Mouse (Mus musculus): ENCODE results near the gene Gm42674. TPM values are rescaled to one million over a fixed set of nuclear protein-coding genes. Genes with fewer than 3 reads are reported as not detected.

Gene Gm42674
- polyA plus RNA-seq (2015; fragmentation: Nextera tagmentation; extraction: Ambion mirVana), result 0.65 TPM in 1 of 2 replicates, not detected in the other

DNA sequence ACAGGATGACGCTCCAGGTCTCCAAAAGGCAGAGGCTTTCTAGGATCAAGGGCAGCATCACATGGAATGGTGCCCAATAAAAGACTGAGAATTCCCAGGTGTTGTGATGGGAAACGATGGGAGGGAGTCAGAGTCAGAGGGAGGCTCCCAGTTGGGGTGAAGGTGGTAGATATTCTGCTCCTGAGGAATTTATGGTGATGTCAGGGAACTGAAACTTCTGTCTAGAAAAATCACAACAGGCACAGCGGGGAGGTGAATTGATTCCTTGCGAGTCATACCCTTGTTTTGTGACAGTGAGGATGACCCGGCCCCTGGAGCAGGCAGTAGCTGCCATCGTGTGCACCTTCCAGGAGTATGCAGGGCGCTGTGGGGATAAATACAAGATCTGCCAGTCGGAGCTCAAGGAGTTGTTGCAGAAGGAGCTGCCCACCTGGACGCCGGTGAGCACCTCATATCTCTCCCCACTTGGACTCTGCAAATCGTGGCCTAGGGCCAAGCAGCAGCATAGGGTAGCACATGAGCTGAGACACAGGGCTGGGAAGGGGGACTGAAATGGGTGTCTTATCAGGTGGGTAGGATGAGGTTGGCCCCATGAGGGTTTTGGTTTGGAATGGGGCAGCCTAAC lies at the start of gene Gm42674:
Gene Gm42674, plus strand, starts transcription at position 419 of the 625 bp plus-strand sequence.
- H3K4me2 ChIP-seq (ENCODE audit: low read length), result no peak within 1 kb of the TSS
- H3K36me3 ChIP-seq (ENCODE audit: control insufficient read depth, insufficient read depth, low read length), result no peaks in the 10 kb centered on the region
- H3K4me3 ChIP-seq (ENCODE audit: low read depth, low read length), result no peak within 1 kb of the TSS
- no peak within 1 kb of the TSS for H3K27ac ChIP-seq (ENCODE audit: low read length)
- 82% methylated on average over 11 of the region's 11 CpGs for WGBS
- no peak for ATAC-seq
- no peaks in the 10 kb centered on the region for H3K27me3 ChIP-seq (ENCODE audit: control insufficient read depth, insufficient read depth, low read depth, low read length)
- no peaks in the 10 kb centered on the region; the same call in 1 of the 2 replicates for H3K4me1 ChIP-seq (ENCODE audit: control insufficient read depth, insufficient read depth, low read length)
- H3K9ac ChIP-seq (ENCODE audit: low read depth, low read length), result no peak within 1 kb of the TSS
- H3K9me3 ChIP-seq (replicated peaks; ENCODE audit: control insufficient read depth, low read length, poor library complexity, severe bottlenecking), result no peaks in the 10 kb centered on the region

DNA sequence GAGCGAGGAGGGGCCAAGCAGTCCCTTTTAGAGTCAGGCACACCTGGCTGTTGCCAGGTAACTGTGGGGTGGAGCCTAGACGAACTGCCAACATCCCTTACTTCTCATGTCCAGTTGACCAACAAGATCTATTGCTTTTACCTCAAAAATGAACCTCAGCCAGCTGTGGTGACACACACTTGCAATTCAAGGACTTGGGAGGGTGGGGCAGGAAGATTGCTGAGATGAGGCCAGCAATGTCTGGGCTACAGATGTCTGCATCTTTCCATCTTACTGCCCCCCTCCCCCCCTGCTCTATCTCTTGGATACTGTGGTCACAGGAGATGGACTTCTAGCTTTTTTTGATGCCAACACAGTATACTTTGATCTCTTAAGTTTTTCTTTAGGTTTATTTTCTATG lies 49.5 kb upstream of the Gm42674 start:
- no peak overlapping the region for H3K27ac ChIP-seq (ENCODE audit: low read length)
- H3K9ac ChIP-seq (ENCODE audit: low read depth, low read length), result no peak overlapping the region
- no peaks in the 10 kb centered on the region for H3K27me3 ChIP-seq (ENCODE audit: control insufficient read depth, insufficient read depth, low read depth, low read length)
- H3K4me1 ChIP-seq (ENCODE audit: control insufficient read depth, insufficient read depth, low read length), result no peaks in the 10 kb centered on the region
- 79% methylated on average over 2 of the region's 2 CpGs for WGBS
- no peaks in the 10 kb centered on the region for H3K36me3 ChIP-seq (ENCODE audit: control insufficient read depth, insufficient read depth, low read length)
- H3K4me2 ChIP-seq (ENCODE audit: low read length), result no peak overlapping the region
- no peaks in the 10 kb centered on the region for H3K9me3 ChIP-seq (replicated peaks; ENCODE audit: control insufficient read depth, low read length, poor library complexity, severe bottlenecking)
- no peak for ATAC-seq
- no peak overlapping the region for H3K4me3 ChIP-seq (ENCODE audit: low read depth, low read length)

DNA sequence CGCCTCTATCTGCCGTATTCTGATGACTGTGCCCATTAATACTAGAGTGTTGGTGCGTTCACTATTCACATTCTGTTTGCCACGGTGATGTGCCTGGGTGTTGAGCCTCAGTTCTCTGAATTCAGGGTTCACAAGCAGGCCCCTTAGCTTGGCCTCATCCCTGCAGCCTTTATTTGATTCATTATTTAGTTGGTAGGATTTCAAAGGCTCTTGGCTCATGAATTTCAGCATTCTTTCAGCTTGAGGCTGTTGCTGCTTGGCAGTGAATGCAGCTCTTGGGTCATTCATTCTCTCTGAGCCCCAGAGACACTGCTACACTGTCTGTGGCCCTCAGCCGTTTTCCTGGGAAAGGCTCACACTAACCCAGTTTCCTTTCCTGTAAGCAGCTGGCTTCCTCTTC lies 45.8 kb upstream of the Gm42674 start:
- no peaks in the 10 kb centered on the region for H3K27me3 ChIP-seq (ENCODE audit: control insufficient read depth, insufficient read depth, low read depth, low read length)
- H3K4me3 ChIP-seq (ENCODE audit: low read depth, low read length), result no peak overlapping the region
- no peaks in the 10 kb centered on the region for H3K9me3 ChIP-seq (replicated peaks; ENCODE audit: control insufficient read depth, low read length, poor library complexity, severe bottlenecking)
- 24% methylated on average over 5 of the region's 5 CpGs for WGBS
- no peak overlapping the region for H3K9ac ChIP-seq (ENCODE audit: low read depth, low read length)
- ATAC-seq, result peak; percentile 89
- H3K4me2 ChIP-seq (ENCODE audit: low read length), result no peak overlapping the region
- no peaks in the 10 kb centered on the region for H3K4me1 ChIP-seq (ENCODE audit: control insufficient read depth, insufficient read depth, low read length)
- H3K36me3 ChIP-seq (ENCODE audit: control insufficient read depth, insufficient read depth, low read length), result no peaks in the 10 kb centered on the region
- peak overlapping the region; percentile 56 for H3K27ac ChIP-seq (ENCODE audit: low read length)

DNA sequence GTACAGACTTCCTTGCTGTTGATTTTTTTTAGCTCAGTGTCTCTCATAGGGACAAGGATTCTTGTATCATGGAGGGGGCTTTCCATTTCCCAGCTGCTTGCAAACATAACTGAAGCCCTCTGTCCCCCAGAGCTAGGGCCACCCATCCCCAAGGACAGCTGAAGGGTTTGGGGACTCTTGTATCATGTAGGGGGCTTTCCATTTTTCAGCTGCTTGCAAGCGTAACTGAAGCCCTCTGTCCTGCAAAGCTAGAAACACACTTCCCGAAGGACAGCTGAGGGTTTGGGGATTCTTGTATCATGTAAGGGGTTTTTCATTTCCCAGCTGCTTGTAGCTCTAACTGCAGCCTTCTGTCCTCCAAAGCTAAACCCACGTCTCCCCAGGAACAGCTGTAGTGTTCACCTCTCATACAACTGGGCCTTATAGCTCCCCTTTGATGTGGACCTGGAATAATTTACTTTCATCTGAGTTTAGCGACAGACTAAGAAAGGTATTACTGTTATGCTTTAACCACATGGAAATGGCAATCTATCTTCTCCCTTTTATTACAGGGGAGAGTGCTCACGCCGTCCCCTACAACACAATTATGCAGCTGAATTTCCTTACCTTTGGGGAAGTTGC lies 41.6 kb upstream of the Gm42674 start, which contains the start of gene S100a3:
Gene S100a3, plus strand, starts transcription at position 571 of the 621 bp plus-strand sequence.
- Histone ChIP-seq H3K27me3 (ENCODE audit: control insufficient read depth, insufficient read depth, low read depth, low read length) (no peaks in the 10 kb centered on the region), H3K4me3 (ENCODE audit: low read depth, low read length) (no peak within 1 kb of the TSS), H3K27ac (ENCODE audit: low read length) (no peak within 1 kb of the TSS), H3K4me1 (ENCODE audit: control insufficient read depth, insufficient read depth, low read length) (no peaks in the 10 kb centered on the region), H3K36me3 (ENCODE audit: control insufficient read depth, insufficient read depth, low read length) (no peaks in the 10 kb centered on the region), H3K9me3 (replicated peaks; ENCODE audit: control insufficient read depth, low read length, poor library complexity, severe bottlenecking) (no peaks in the 10 kb centered on the region), H3K4me2 (ENCODE audit: low read length) (no peak within 1 kb of the TSS), H3K9ac (ENCODE audit: low read depth, low read length) (no peak within 1 kb of the TSS)
- no peak for ATAC-seq
- WGBS, result 86% methylated on average over 6 of the region's 6 CpGs

DNA sequence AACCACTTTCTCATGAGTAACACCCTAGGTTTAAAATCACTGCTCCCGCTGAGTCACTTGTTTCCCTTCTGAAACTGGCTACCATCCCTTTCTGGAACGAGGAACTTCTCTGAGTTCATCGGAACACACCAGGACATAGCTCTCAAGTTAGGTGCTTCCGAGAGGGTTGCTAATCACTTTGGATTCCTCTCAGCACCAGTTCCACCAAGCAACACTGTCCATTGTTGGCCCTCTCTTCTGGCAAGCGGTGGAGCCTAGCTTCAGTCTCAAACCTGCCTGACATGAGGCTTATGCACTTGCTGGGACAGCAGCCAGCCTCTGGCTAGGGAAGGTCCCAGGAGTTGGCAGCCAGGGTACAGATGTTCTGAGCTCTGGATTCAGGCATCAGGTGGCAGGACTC lies 27.0 kb upstream of the Gm42674 start:
- no peak for ATAC-seq
- no peak overlapping the region for H3K4me3 ChIP-seq (ENCODE audit: low read depth, low read length)

DNA sequence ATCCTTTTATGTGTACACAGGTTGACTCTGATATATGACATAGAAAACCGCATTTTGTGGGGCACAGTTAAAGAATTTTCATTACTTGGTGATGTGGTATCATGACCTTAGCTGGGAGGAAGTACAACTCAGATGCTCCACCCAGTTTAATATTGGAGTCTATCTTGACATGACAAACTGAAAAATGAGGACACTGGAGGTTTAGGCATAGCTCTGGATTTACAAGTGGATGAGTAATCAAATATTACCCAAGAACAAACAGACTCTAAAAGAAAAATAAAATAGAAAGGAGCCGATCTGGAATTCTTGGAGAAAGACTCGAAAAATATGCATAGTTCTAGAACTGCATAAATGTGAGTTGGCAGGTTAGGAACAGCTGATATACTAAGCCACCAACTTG lies 26.4 kb upstream of the Gm42674 start:
- Histone ChIP-seq H3K27ac (ENCODE audit: low read length) (no peak overlapping the region), H3K36me3 (ENCODE audit: control insufficient read depth, insufficient read depth, low read length) (no peaks in the 10 kb centered on the region), H3K4me1 (ENCODE audit: control insufficient read depth, insufficient read depth, low read length) (no peaks in the 10 kb centered on the region), H3K27me3 (ENCODE audit: control insufficient read depth, insufficient read depth, low read depth, low read length) (no peaks in the 10 kb centered on the region), H3K9ac (ENCODE audit: low read depth, low read length) (no peak overlapping the region), H3K4me2 (ENCODE audit: low read length) (no peak overlapping the region), H3K4me3 (ENCODE audit: low read depth, low read length) (no peak overlapping the region), H3K9me3 (replicated peaks; ENCODE audit: control insufficient read depth, low read length, poor library complexity, severe bottlenecking) (no peaks in the 10 kb centered on the region)
- ATAC-seq, result no peak
- 90% methylated on average over 3 of the region's 3 CpGs for WGBS

More for the DNA sequence above, 27.0 kb upstream of the Gm42674 start:
- no peaks in the 10 kb centered on the region for H3K9me3 ChIP-seq (replicated peaks; ENCODE audit: control insufficient read depth, low read length, poor library complexity, severe bottlenecking)
- H3K36me3 ChIP-seq (ENCODE audit: control insufficient read depth, insufficient read depth, low read length), result no peaks in the 10 kb centered on the region
- no peak overlapping the region for H3K27ac ChIP-seq (ENCODE audit: low read length)
- H3K4me2 ChIP-seq (ENCODE audit: low read length), result no peak overlapping the region
- H3K27me3 ChIP-seq (ENCODE audit: control insufficient read depth, insufficient read depth, low read depth, low read length), result no peaks in the 10 kb centered on the region
- no peaks in the 10 kb centered on the region for H3K4me1 ChIP-seq (ENCODE audit: control insufficient read depth, insufficient read depth, low read length)
- 89% methylated on average over 5 of the region's 5 CpGs for WGBS
- H3K9ac ChIP-seq (ENCODE audit: low read depth, low read length), result no peak overlapping the region

DNA sequence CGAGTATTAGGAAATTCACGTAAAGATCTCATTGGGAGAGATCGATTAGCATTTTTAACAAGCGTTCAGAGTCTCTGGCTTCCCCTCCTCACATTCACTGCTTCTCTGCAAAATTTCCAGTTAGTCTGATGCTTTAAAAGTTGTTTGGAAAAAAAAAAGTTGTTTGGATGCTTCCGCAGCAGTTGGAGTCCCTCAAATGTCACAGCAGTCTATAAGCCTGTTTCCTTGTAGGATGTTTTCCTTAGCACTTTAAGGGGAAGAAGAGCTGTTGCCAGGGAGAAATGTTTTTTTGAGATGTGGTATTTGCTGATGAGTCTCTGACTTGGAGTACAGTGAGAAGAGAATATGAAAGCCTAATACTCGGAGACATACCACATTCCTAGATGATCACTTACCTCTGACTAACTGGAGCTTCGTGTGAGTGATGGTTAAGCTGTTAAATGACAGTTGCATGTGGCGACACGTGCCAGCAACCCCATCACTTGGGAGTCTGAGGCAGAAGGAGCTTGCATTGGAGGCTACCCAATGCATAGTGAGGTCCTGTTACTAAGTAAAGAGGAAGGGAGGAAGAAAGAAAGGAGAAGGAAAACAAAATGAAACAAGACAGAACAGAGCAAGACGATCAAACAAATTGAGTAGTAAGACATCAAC lies 25.2 kb upstream of the Gm42674 start:
- Histone ChIP-seq H3K9me3 (replicated peaks; ENCODE audit: control insufficient read depth, low read length, poor library complexity, severe bottlenecking) (no peaks in the 10 kb centered on the region), H3K36me3 (ENCODE audit: control insufficient read depth, insufficient read depth, low read length) (no peaks in the 10 kb centered on the region), H3K4me3 (ENCODE audit: low read depth, low read length) (no peak overlapping the region), H3K4me2 (ENCODE audit: low read length) (no peak overlapping the region), H3K4me1 (ENCODE audit: control insufficient read depth, insufficient read depth, low read length) (no peaks in the 10 kb centered on the region), H3K27me3 (ENCODE audit: control insufficient read depth, insufficient read depth, low read depth, low read length) (no peaks in the 10 kb centered on the region), H3K27ac (ENCODE audit: low read length) (no peak overlapping the region), H3K9ac (ENCODE audit: low read depth, low read length) (no peak overlapping the region)
- ATAC-seq, result no peak
- WGBS, result 77% methylated on average over 10 of the region's 10 CpGs

DNA sequence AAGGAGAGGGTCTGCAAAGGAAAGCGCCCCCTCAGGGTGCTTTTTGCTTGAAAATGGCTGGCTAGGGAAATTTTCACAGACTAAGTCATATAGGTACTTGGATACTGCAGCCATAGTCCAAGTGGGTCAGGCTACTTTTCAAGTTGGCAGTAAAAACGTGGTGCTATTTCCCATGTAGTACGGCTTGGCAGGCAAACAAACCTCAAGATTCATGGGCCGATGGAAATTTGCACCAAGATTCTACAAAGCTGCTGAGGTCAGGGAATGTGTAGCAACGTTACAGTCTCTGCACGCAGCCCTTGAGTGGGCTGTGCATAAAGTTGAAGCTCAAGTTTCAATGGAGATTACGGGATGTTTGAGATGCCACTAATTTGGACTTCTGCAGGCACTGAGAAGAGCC lies 22.3 kb upstream of the Gm42674 start:
- H3K9me3 ChIP-seq (replicated peaks; ENCODE audit: control insufficient read depth, low read length, poor library complexity, severe bottlenecking), result no peaks in the 10 kb centered on the region
- ATAC-seq, result no peak
- 83% methylated on average over 7 of the region's 7 CpGs for WGBS

DNA sequence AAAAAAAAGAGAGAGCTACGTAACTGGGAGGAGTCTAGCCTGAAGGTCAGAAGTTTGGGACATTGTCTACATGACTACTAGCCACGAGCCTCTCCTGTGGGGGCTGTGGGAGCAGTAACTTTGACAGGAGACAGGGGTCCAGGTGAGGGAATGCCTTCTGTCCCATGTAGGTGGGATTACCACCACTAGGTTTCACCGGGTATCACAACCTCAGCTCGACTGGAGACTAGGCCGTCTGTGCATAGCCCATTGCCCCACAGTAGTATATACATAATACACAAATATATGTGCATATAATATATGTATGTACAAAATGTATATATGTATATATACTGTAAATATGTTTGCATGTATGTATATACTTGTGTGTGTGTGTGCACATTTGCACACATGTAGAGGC lies 20.6 kb upstream of the Gm42674 start:
- no peak overlapping the region for H3K4me2 ChIP-seq (ENCODE audit: low read length)
- 94% methylated on average over 5 of the region's 5 CpGs for WGBS
- H3K9ac ChIP-seq (ENCODE audit: low read depth, low read length), result no peak overlapping the region
- no peaks in the 10 kb centered on the region for H3K27me3 ChIP-seq (ENCODE audit: control insufficient read depth, insufficient read depth, low read depth, low read length)
- H3K9me3 ChIP-seq (replicated peaks; ENCODE audit: control insufficient read depth, low read length, poor library complexity, severe bottlenecking), result no peaks in the 10 kb centered on the region
- no peak overlapping the region for H3K27ac ChIP-seq (ENCODE audit: low read length)
- H3K4me3 ChIP-seq (ENCODE audit: low read depth, low read length), result no peak overlapping the region
- ATAC-seq, result no peak
- no peaks in the 10 kb centered on the region for H3K4me1 ChIP-seq (ENCODE audit: control insufficient read depth, insufficient read depth, low read length)
- H3K36me3 ChIP-seq (ENCODE audit: control insufficient read depth, insufficient read depth, low read length), result no peaks in the 10 kb centered on the region

More for the DNA sequence above, 22.3 kb upstream of the Gm42674 start:
- H3K4me1 ChIP-seq (ENCODE audit: control insufficient read depth, insufficient read depth, low read length), result no peaks in the 10 kb centered on the region
- no peak overlapping the region for H3K9ac ChIP-seq (ENCODE audit: low read depth, low read length)
- no peak overlapping the region for H3K4me3 ChIP-seq (ENCODE audit: low read depth, low read length)
- H3K27me3 ChIP-seq (ENCODE audit: control insufficient read depth, insufficient read depth, low read depth, low read length), result no peaks in the 10 kb centered on the region
- H3K27ac ChIP-seq (ENCODE audit: low read length), result no peak overlapping the region
- H3K36me3 ChIP-seq (ENCODE audit: control insufficient read depth, insufficient read depth, low read length), result no peaks in the 10 kb centered on the region
- no peak overlapping the region for H3K4me2 ChIP-seq (ENCODE audit: low read length)
